Mouse (Mus musculus) CH12.LX (cell line): ENCODE data around the gene Suco.

Source experiments
- MAX ChIP-seq: IDR thresholded peaks from 2 replicates; pipeline ENCODE4 v1.6.1; 2011; ENCODE audit warnings: low read length, improper control_type of control experiment
- UBTF ChIP-seq: IDR thresholded peaks from 2 replicates; pipeline ENCODE4 v1.6.1; 2012; ENCODE audit warnings: low read depth, mild to moderate bottlenecking, inconsistent platforms, low read length, improper control_type of control experiment, moderate library complexity

DNA sequence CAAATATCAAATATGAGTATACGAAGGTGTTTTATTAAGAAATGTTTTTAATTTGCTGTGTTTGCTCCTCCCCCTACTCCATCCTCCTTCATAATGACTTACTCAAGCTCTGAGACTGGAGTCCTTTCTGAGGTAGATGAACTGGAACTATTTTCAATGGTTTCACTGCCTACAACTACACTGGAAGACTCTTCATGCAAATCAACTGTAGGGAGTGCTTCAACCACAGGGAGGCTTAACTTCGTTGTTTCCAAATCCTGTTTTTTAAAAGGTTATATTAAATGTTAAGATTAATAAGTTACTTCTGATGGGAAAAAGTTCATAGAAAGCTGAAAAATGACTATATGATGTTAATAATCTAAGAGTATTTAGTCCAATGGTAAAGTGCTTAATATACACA is 17.2 kb downstream of the Suco start:
- TF ChIP-seq MAX (no peak), UBTF (no peak)
